Mouse (Mus musculus): Measurements from ENCODE around the gene Rybp. TPM values are rescaled to one million over a fixed set of nuclear protein-coding genes. Genes with fewer than 3 reads are reported as not detected.

Rybp gene
- 57.2 and 59.0 TPM in 2 replicates for polyA plus RNA-seq (2012; rRNA removed)
- 17.2 and 18.8 TPM in 2 replicates for polyA plus RNA-seq (2014; fragmentation: Nextera tagmentation; extraction: Ambion mirVana)

GRCm38 (mm10) chr6:100287334-100288015, at the start of gene Rybp:
Rybp (minus strand) TSS chr6:100287485.
- Histone ChIP-seq H3K9ac (ENCODE audit: low read depth, low read length, severe bottlenecking) (peak within 1 kb of the TSS; percentile 93), H3K4me3 (replicated peaks; ENCODE audit: low read length) (peak within 1 kb of the TSS; percentile 64), H3K4me2 (replicated peaks; ENCODE audit: low read depth, low read length, severe bottlenecking) (peak within 1 kb of the TSS; percentile 94), H3K27ac (replicated peaks; ENCODE audit: low read depth, low read length) (peak within 1 kb of the TSS; percentile 95), H3K4me1 (ENCODE audit: control insufficient read depth, insufficient read depth, low read length) (peaks cover 28% of the 10 kb centered on the region), H3K9me3 (ENCODE audit: control insufficient read depth, low read length) (no peaks in the 10 kb centered on the region), H3K36me3 (ENCODE audit: control insufficient read depth, insufficient read depth, low read length) (no peaks in the 10 kb centered on the region), H3K27me3 (ENCODE audit: control insufficient read depth, insufficient read depth, low read length) (0 out of 2 replicates have a peak, but pooled peaks cover 4% of the 10 kb centered on the region)
- ATAC-seq (ENCODE audit: low FRiP score, low read depth) (peak; percentile 95), DNase-seq (ENCODE audit: low spot score) (peak; percentile 94)
- WGBS, result 1% methylated on average over 19 of the region's 112 CpGs
- peak; percentile 47; the same call in 1 of the 2 replicates for TF ChIP-seq POLR2A (IDR thresholded peaks at IDR 0.05; ENCODE audit: borderline replicate concordance, extremely low read depth, insufficient read depth, insufficient read length)

- no peaks in the 10 kb centered on the region for H3K27me3 ChIP-seq (ENCODE audit: control insufficient read depth, insufficient read depth, low read length)
- TF ChIP-seq POLR2A (IDR thresholded peaks at IDR 0.05; ENCODE audit: borderline replicate concordance, extremely low read depth, insufficient read depth, insufficient read length), result no peak
- H3K4me1 ChIP-seq (ENCODE audit: control insufficient read depth, insufficient read depth, low read length), result peaks cover 18% of the 10 kb centered on the region
- H3K36me3 ChIP-seq (ENCODE audit: control insufficient read depth, insufficient read depth, low read length), result no peaks in the 10 kb centered on the region
- no peak overlapping the region for H3K9ac ChIP-seq (ENCODE audit: low read depth, low read length, severe bottlenecking)
- no peak overlapping the region for H3K27ac ChIP-seq (replicated peaks; ENCODE audit: low read depth, low read length)
- ATAC-seq (ENCODE audit: low FRiP score, low read depth), result peak; percentile 78
- no peaks in the 10 kb centered on the region for H3K9me3 ChIP-seq (ENCODE audit: control insufficient read depth, low read length)
- peak overlapping the region; percentile 28; the same call in 1 of the 2 replicates for H3K4me2 ChIP-seq (replicated peaks; ENCODE audit: low read depth, low read length, severe bottlenecking)
- 5% methylated on average over 14 of the region's 14 CpGs for WGBS
- H3K4me3 ChIP-seq (replicated peaks; ENCODE audit: low read length), result no peak overlapping the region
- peak; percentile 47 for DNase-seq (ENCODE audit: low spot score)
Measured at GRCm38 (mm10) chr6:100336591-100337148, 49.4 kb upstream of the Rybp start.

- no peak overlapping the region for H3K9ac ChIP-seq (ENCODE audit: low read depth, low read length, severe bottlenecking)
- H3K27ac ChIP-seq (replicated peaks; ENCODE audit: low read depth, low read length), result no peak overlapping the region
Measured at GRCm38 (mm10) chr6:100335506-100336144, 48.3 kb upstream of the Rybp start.

GRCm38 (mm10) chr6:100333745-100334144, 46.5 kb upstream of the Rybp start:
- no peaks in the 10 kb centered on the region for H3K27me3 ChIP-seq (ENCODE audit: control insufficient read depth, insufficient read depth, low read length)
- H3K27ac ChIP-seq (replicated peaks; ENCODE audit: low read depth, low read length), result no peak overlapping the region
- ATAC-seq (ENCODE audit: low FRiP score, low read depth) (no peak), DNase-seq (ENCODE audit: low spot score) (no peak)
- H3K4me3 ChIP-seq (replicated peaks; ENCODE audit: low read length), result no peak overlapping the region
- H3K9ac ChIP-seq (ENCODE audit: low read depth, low read length, severe bottlenecking), result no peak overlapping the region
- H3K9me3 ChIP-seq (ENCODE audit: control insufficient read depth, low read length), result no peaks in the 10 kb centered on the region
- H3K4me1 ChIP-seq (ENCODE audit: control insufficient read depth, insufficient read depth, low read length), result peaks cover 22% of the 10 kb centered on the region
- no peak overlapping the region for H3K4me2 ChIP-seq (replicated peaks; ENCODE audit: low read depth, low read length, severe bottlenecking)
- 79% methylated on average over 7 of the region's 7 CpGs for WGBS
- H3K36me3 ChIP-seq (ENCODE audit: control insufficient read depth, insufficient read depth, low read length), result no peaks in the 10 kb centered on the region
- TF ChIP-seq POLR2A (IDR thresholded peaks at IDR 0.05; ENCODE audit: borderline replicate concordance, extremely low read depth, insufficient read depth, insufficient read length), result no peak

More at GRCm38 (mm10) chr6:100335506-100336144, 48.3 kb upstream of the Rybp start:
- H3K36me3 ChIP-seq (ENCODE audit: control insufficient read depth, insufficient read depth, low read length), result no peaks in the 10 kb centered on the region
- no peak overlapping the region for H3K4me2 ChIP-seq (replicated peaks; ENCODE audit: low read depth, low read length, severe bottlenecking)
- TF ChIP-seq POLR2A (IDR thresholded peaks at IDR 0.05; ENCODE audit: borderline replicate concordance, extremely low read depth, insufficient read depth, insufficient read length), result no peak
- DNase-seq (ENCODE audit: low spot score) (no peak), ATAC-seq (ENCODE audit: low FRiP score, low read depth) (no peak)
- H3K27me3 ChIP-seq (ENCODE audit: control insufficient read depth, insufficient read depth, low read length), result no peaks in the 10 kb centered on the region
- WGBS, result 12% methylated on average over 18 of the region's 18 CpGs
- peaks cover 22% of the 10 kb centered on the region for H3K4me1 ChIP-seq (ENCODE audit: control insufficient read depth, insufficient read depth, low read length)
- no peaks in the 10 kb centered on the region for H3K9me3 ChIP-seq (ENCODE audit: control insufficient read depth, low read length)
- H3K4me3 ChIP-seq (replicated peaks; ENCODE audit: low read length), result no peak overlapping the region

- Histone ChIP-seq H3K36me3 (ENCODE audit: control insufficient read depth, insufficient read depth, low read length) (no peaks in the 10 kb centered on the region), H3K27ac (replicated peaks; ENCODE audit: low read depth, low read length) (no peak overlapping the region), H3K4me1 (ENCODE audit: control insufficient read depth, insufficient read depth, low read length) (peaks cover 22% of the 10 kb centered on the region), H3K9me3 (ENCODE audit: control insufficient read depth, low read length) (no peaks in the 10 kb centered on the region), H3K27me3 (ENCODE audit: control insufficient read depth, insufficient read depth, low read length) (no peaks in the 10 kb centered on the region), H3K9ac (ENCODE audit: low read depth, low read length, severe bottlenecking) (no peak overlapping the region), H3K4me2 (replicated peaks; ENCODE audit: low read depth, low read length, severe bottlenecking) (no peak overlapping the region), H3K4me3 (replicated peaks; ENCODE audit: low read length) (no peak overlapping the region)
- ATAC-seq (ENCODE audit: low FRiP score, low read depth) (no peak), DNase-seq (ENCODE audit: low spot score) (no peak)
- WGBS, result 70% methylated on average over 4 of the region's 4 CpGs
- no peak for TF ChIP-seq POLR2A (IDR thresholded peaks at IDR 0.05; ENCODE audit: borderline replicate concordance, extremely low read depth, insufficient read depth, insufficient read length)
Measured at GRCm38 (mm10) chr6:100332479-100332878, 45.2 kb upstream of the Rybp start.

All from limb, embryonic 14.5 days (tissue).